Mouse (Mus musculus): ENCODE measurements at regions not wholly inside any gene's neighbourhood (a gene's known extent, or its start where the extent isn't known, plus 50 kb on each side); places are given as distances from the start of the nearest gene placed in this dataset.

DNA sequence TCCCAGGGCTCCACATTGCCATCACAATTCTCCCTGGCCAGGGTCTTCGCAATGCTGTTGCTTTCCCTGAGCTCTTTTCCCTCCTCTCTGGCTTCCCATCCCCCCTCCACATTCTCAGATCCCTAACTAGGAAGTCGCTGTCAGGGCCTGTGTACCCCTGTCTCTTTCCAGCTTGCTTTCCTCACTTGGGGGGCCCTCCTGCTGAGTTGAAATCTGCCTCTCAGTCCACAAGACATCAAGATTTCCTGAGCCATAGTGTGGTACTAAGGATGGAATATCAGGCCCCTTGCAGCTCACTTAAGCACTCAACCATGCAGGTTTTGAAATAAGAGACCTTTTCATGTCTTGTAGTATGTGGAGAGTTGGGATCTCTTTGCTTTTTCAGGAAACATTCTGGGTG is 133.8 kb upstream of the Gdf10 start:
- Histone ChIP-seq H3K4me3 (ENCODE audit: insufficient read depth in 1 of 2, low read depth in 2 of 2, low read length in 2 of 2) (no peak overlapping the region), H3K4me1 (replicated peaks; ENCODE audit: control insufficient read depth in 2 of 2, insufficient read depth in 2 of 2, low read length in 1 of 2) (no peaks in the 10 kb centered on the region), H3K27ac (no peak overlapping the region), H3K9ac (replicated peaks) (no peak overlapping the region), H3K27me3 (ENCODE audit: control insufficient read depth, insufficient read depth, low read length) (no peaks in the 10 kb centered on the region), H3K36me3 (replicated peaks; ENCODE audit: control insufficient read depth, insufficient read depth, low read depth) (no peaks in the 10 kb centered on the region), H3K4me2 (ENCODE audit: low read depth) (no peak overlapping the region), H3K9me3 (ENCODE audit: control insufficient read depth, low read length) (no peaks in the 10 kb centered on the region)
- TF ChIP-seq CTCF (IDR thresholded peaks at IDR 0.05; ENCODE audit: low read depth) (no peak), EP300 (IDR thresholded peaks at IDR 0.05; ENCODE audit: low read depth) (no peak)
- 21% methylated on average over 2 of the region's 2 CpGs for WGBS (ENCODE audit: insufficient replicate concordance)
- ATAC-seq (ENCODE audit: insufficient read depth) (no peak), DNase-seq (ENCODE audit: low read depth in 3 of 3, low spot score in 3 of 3) (no peak)

- 56% methylated on average over 3 of the region's 3 CpGs for WGBS (ENCODE audit: insufficient replicate concordance)
- ATAC-seq (ENCODE audit: insufficient read depth) (no peak), DNase-seq (ENCODE audit: low read depth in 3 of 3, low spot score in 3 of 3) (no peak)
- TF ChIP-seq EP300 (IDR thresholded peaks at IDR 0.05; ENCODE audit: low read depth), result no peak
- no peak for TF ChIP-seq CTCF (IDR thresholded peaks at IDR 0.05; ENCODE audit: low read depth)
- H3K9me3 ChIP-seq (ENCODE audit: control insufficient read depth, low read length), result no peaks in the 10 kb centered on the region
- no peak overlapping the region for H3K4me3 ChIP-seq (ENCODE audit: insufficient read depth in 1 of 2, low read depth in 2 of 2, low read length in 2 of 2)
- no peak overlapping the region for H3K4me2 ChIP-seq (ENCODE audit: low read depth)
- no peaks in the 10 kb centered on the region for H3K27me3 ChIP-seq (ENCODE audit: control insufficient read depth, insufficient read depth, low read length)
- H3K36me3 ChIP-seq (replicated peaks; ENCODE audit: control insufficient read depth, insufficient read depth, low read depth), result no peaks in the 10 kb centered on the region
- no peaks in the 10 kb centered on the region for H3K4me1 ChIP-seq (replicated peaks; ENCODE audit: control insufficient read depth in 2 of 2, insufficient read depth in 2 of 2, low read length in 1 of 2)
- H3K9ac ChIP-seq (replicated peaks), result no peak overlapping the region
- no peak overlapping the region for H3K27ac ChIP-seq
These were observed 129.1 kb upstream of the Gdf10 start for GRCm38 (mm10) chr14:33794262-33794661.

- DNase-seq (ENCODE audit: low read depth in 3 of 3, low spot score in 3 of 3) (no peak), ATAC-seq (ENCODE audit: insufficient read depth) (no peak)
- Histone ChIP-seq H3K9ac (replicated peaks) (no peak overlapping the region), H3K9me3 (ENCODE audit: control insufficient read depth, low read length) (no peaks in the 10 kb centered on the region), H3K36me3 (replicated peaks; ENCODE audit: control insufficient read depth, insufficient read depth, low read depth) (no peaks in the 10 kb centered on the region), H3K4me1 (replicated peaks; ENCODE audit: control insufficient read depth in 2 of 2, insufficient read depth in 2 of 2, low read length in 1 of 2) (no peaks in the 10 kb centered on the region), H3K27ac (no peak overlapping the region), H3K4me3 (ENCODE audit: insufficient read depth in 1 of 2, low read depth in 2 of 2, low read length in 2 of 2) (no peak overlapping the region), H3K4me2 (ENCODE audit: low read depth) (no peak overlapping the region), H3K27me3 (ENCODE audit: control insufficient read depth, insufficient read depth, low read length) (no peaks in the 10 kb centered on the region)
- WGBS (ENCODE audit: insufficient replicate concordance), result 58% methylated on average over 15 of the region's 15 CpGs
- TF ChIP-seq EP300 (IDR thresholded peaks at IDR 0.05; ENCODE audit: low read depth), result no peak
- no peak for TF ChIP-seq CTCF (IDR thresholded peaks at IDR 0.05; ENCODE audit: low read depth)
These were observed 125.7 kb upstream of the Gdf10 start for GRCm38 (mm10) chr14:33797551-33798303.

DNA sequence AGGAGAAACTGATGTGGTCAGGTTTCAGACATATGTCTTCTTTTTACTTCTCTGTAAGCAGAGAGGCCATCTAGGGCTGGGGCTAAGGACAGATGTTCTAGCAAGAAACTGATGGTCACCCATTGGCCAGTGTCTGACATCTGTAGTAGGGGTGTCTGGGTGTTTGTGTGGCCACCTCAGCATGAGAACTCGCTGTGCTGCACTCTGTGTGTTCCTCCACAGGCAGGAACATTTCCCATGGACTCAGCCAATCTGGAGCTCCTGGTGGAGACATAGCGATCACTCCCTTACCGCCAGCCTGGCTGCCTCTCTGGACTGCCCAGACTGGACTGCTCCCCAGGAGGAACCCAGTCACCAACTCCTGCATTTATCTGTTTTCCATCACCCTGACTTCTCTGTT is 119.1 kb upstream of the Gdf10 start:
- Histone ChIP-seq H3K4me2 (ENCODE audit: low read depth) (no peak overlapping the region), H3K27me3 (ENCODE audit: control insufficient read depth, insufficient read depth, low read length) (no peaks in the 10 kb centered on the region), H3K4me1 (replicated peaks; ENCODE audit: control insufficient read depth in 2 of 2, insufficient read depth in 2 of 2, low read length in 1 of 2) (peaks cover 0 to 2% of the 10 kb centered on the region in 2 experiments; a peak in 2 of 4 replicates), H3K9me3 (ENCODE audit: control insufficient read depth, low read length) (no peaks in the 10 kb centered on the region), H3K4me3 (ENCODE audit: insufficient read depth in 1 of 2, low read depth in 2 of 2, low read length in 2 of 2) (no peak overlapping the region), H3K27ac (no peak overlapping the region), H3K36me3 (replicated peaks; ENCODE audit: control insufficient read depth, insufficient read depth, low read depth) (no peaks in the 10 kb centered on the region), H3K9ac (replicated peaks) (no peak overlapping the region)
- DNase-seq (ENCODE audit: low read depth in 3 of 3, low spot score in 3 of 3) (no peak), ATAC-seq (ENCODE audit: insufficient read depth) (no peak)
- 66% methylated on average over 3 of the region's 3 CpGs for WGBS (ENCODE audit: insufficient replicate concordance)
- TF ChIP-seq EP300 (IDR thresholded peaks at IDR 0.05; ENCODE audit: low read depth) (no peak), CTCF (IDR thresholded peaks at IDR 0.05; ENCODE audit: low read depth) (no peak)

GRCm38 (mm10) chr14:33804721-33805120 is 118.7 kb upstream of the Gdf10 start:
- Histone ChIP-seq H3K9ac (replicated peaks) (no peak overlapping the region), H3K4me2 (ENCODE audit: low read depth) (no peak overlapping the region), H3K9me3 (ENCODE audit: control insufficient read depth, low read length) (no peaks in the 10 kb centered on the region), H3K4me1 (replicated peaks; ENCODE audit: control insufficient read depth in 2 of 2, insufficient read depth in 2 of 2, low read length in 1 of 2) (peaks cover 0 to 3% of the 10 kb centered on the region in 2 experiments; a peak in 2 of 4 replicates), H3K36me3 (replicated peaks; ENCODE audit: control insufficient read depth, insufficient read depth, low read depth) (no peaks in the 10 kb centered on the region), H3K4me3 (ENCODE audit: insufficient read depth in 1 of 2, low read depth in 2 of 2, low read length in 2 of 2) (no peak overlapping the region), H3K27ac (no peak overlapping the region), H3K27me3 (ENCODE audit: control insufficient read depth, insufficient read depth, low read length) (no peaks in the 10 kb centered on the region)
- no peak for DNase-seq (ENCODE audit: low read depth in 3 of 3, low spot score in 3 of 3)
- no peak for TF ChIP-seq EP300 (IDR thresholded peaks at IDR 0.05; ENCODE audit: low read depth)
- no peak for TF ChIP-seq CTCF (IDR thresholded peaks at IDR 0.05; ENCODE audit: low read depth)
- no peak for ATAC-seq (ENCODE audit: insufficient read depth)
- 48% methylated on average over 6 of the region's 6 CpGs for WGBS (ENCODE audit: insufficient replicate concordance)
